12 mouse cellular contexts compared by ENCODE assay signal in genomic region chr12:82293545-82294247, GRCm38 (mm10).
"Had no signal": no experiment of that assay in that cellular context is flagged by ENCODE, and none has a peak within 500 bp of the region (broad histone marks: within the 10 kb centered on the region; RNA-seq: fewer than 3 reads in every experiment).

No protein-coding gene starts in this region.

- H3K27me3 ChIP-seq: limb, embryonic 15.5 days; liver, embryonic 13.5 days; neural tube, embryonic 15.5 days had no signal

- DNase-seq: kidney, postnatal 36 days; liver, embryonic 13.5 days; lung, adult 18-20 months; midbrain, embryonic 14.5 days; right cerebral cortex, adult 18-20 months; right cerebral cortex, postnatal 25 days; thymus, adult 18-20 months; thymus, postnatal 14 days had no signal

- H3K27ac ChIP-seq: limb, embryonic 15.5 days; liver, embryonic 13.5 days; midbrain, embryonic 10.5 days; neural tube, embryonic 15.5 days had no signal

- H3K4me1 ChIP-seq: limb, embryonic 15.5 days; liver, embryonic 13.5 days; midbrain, embryonic 10.5 days; neural tube, embryonic 15.5 days had no signal

- H3K9me3 ChIP-seq: limb, embryonic 15.5 days; liver, embryonic 13.5 days; midbrain, embryonic 10.5 days; neural tube, embryonic 15.5 days had no signal

- H3K9ac ChIP-seq: limb, embryonic 15.5 days; liver, embryonic 13.5 days; neural tube, embryonic 15.5 days had no signal

- H3K4me3 ChIP-seq: limb, embryonic 15.5 days; liver, embryonic 13.5 days; midbrain, embryonic 10.5 days; myocyte; neural tube, embryonic 15.5 days had no signal

- H3K36me3 ChIP-seq: limb, embryonic 15.5 days; liver, embryonic 13.5 days; neural tube, embryonic 15.5 days had no signal

- H3K4me2 ChIP-seq: limb, embryonic 15.5 days; liver, embryonic 13.5 days; neural tube, embryonic 15.5 days had no signal
